Mouse (Mus musculus) brain, adult 10 weeks (tissue): ENCODE data around the gene Lipm. TPM values are rescaled to one million over a fixed set of nuclear protein-coding genes. Genes with fewer than 3 reads are reported as not detected.

Source experiments
- polyA plus RNA-seq: library from polyadenylated mRNA; stranded (reverse); fragments of 350-450 nt; fragmentation: Illumina TruSeq; extraction: RNeasy Lipid Tissue Mini Kit (QIAGEN cat#74804); gene quantifications from one replicate; pipeline ENCODE4 v1.2.3, GENCODE M21; 2015; ENCODE audit warnings: low read depth, low replicate concordance

The Lipm gene
- polyA plus RNA-seq: 0.16 TPM

GRCm38 (mm10) chr19:34100633-34101032, at the start of gene Lipm:
Gene Lipm, plus strand, starts transcription at chr19:34100933.

GRCm38 (mm10) chr19:34066779-34067472, 33.8 kb upstream of the Lipm start, which contains the start of gene Lipn:
Gene Lipn, plus strand, starts transcription at chr19:34067358.

GRCm38 (mm10) chr19:34165891-34166290, 65.2 kb downstream of the Lipm start, which contains the start of gene Ankrd22:
Gene Ankrd22, minus strand, starts transcription at chr19:34166053.

Other genes starting within 250 kb of the Lipm start
- gene Lipf, start 139.7 kb upstream of the Lipm start, polyA plus RNA-seq: not detected
- gene Lipk, start 92.6 kb upstream of the Lipm start, polyA plus RNA-seq: not detected
- not detected for gene Lipn, start 33.6 kb upstream of the Lipm start, polyA plus RNA-seq
- gene Ankrd22, start 65.1 kb downstream of the Lipm start, polyA plus RNA-seq: not detected
- 23.8 TPM for gene Stambpl1, start 91.3 kb downstream of the Lipm start, polyA plus RNA-seq
- 29.8 TPM for gene Acta2, start 154.7 kb downstream of the Lipm start, polyA plus RNA-seq
- 3.0 TPM for gene Fas, start 189.7 kb downstream of the Lipm start, polyA plus RNA-seq